Mouse (Mus musculus) stomach, embryonic 16.5 days (tissue): ENCODE data around the gene Stk16. TPM values are rescaled to one million over a fixed set of nuclear protein-coding genes. Genes with fewer than 3 reads are reported as not detected.

Experiments used
- ATAC-seq: fragments of 200-750 bp; cut with Nextera tagmentation; 2 replicates; pipeline ENCODE4 v1.8.0; 2017; ENCODE audit warnings: moderate number of reproducible peaks, moderate TSS enrichment; ENCODE audit not compliant: insufficient read depth, low FRiP score
- H3K27ac ChIP-seq: fragments of 300-500 bp; sonication (generic); 2 replicates; pipeline ENCODE4 v1.5.1; 2014; ENCODE audit warnings: low read length
- H3K27me3 ChIP-seq: fragments of 300-500 bp; sonication (generic); 2 replicates; pipeline ENCODE4 v1.6.1; 2014; ENCODE audit warnings: low read length, control low read depth, mixed read lengths; ENCODE audit not compliant: control insufficient read depth, insufficient read depth
- H3K36me3 ChIP-seq: fragments of 300-500 bp; sonication (generic); 2 replicates; pipeline ENCODE4 v1.6.1; 2014; ENCODE audit warnings: low read length; ENCODE audit not compliant: control insufficient read depth, insufficient read depth
- H3K4me1 ChIP-seq: fragments of 300-500 bp; sonication (generic); 2 replicates; pipeline ENCODE4 v1.6.1; 2014; ENCODE audit warnings: low read length, control low read depth, mixed read lengths; ENCODE audit not compliant: control insufficient read depth, insufficient read depth
- H3K4me2 ChIP-seq: fragments of 300-500 bp; sonication (generic); 2 replicates; pipeline ENCODE4 v1.6.1; 2014; ENCODE audit warnings: low read depth, low read length, mixed read lengths
- H3K4me3 ChIP-seq: fragments of 300-500 bp; sonication (generic); replicated peaks from 2 replicates; pipeline ENCODE4 v1.5.1; 2014; ENCODE audit warnings: mild to moderate bottlenecking, low read length
- H3K9ac ChIP-seq: fragments of 300-500 bp; sonication (generic); 2 replicates; pipeline ENCODE4 v1.6.1; 2014; ENCODE audit warnings: low read length
- H3K9me3 ChIP-seq: fragments of 300-500 bp; sonication (generic); replicated peaks from 2 replicates; pipeline ENCODE4 v1.6.1; 2016; ENCODE audit warnings: low read length, control low read depth; ENCODE audit not compliant: control insufficient read depth
- WGBS: fragments of 180-500 bp; shearing (Covaris S2); extraction: QIAGEN DNeasy Blood & Tissue Kit; methylation state at CpG from one replicate; pipeline ENCODE4 v1.1.7; 2014; 5-methylcytosine and 5-hydroxymethylcytosine counted together
- polyA plus RNA-seq: library from polyadenylated mRNA; unstranded; fragments of >200 nt; fragmentation: Nextera tagmentation; extraction: Ambion mirVana; gene quantifications from 2 replicates; pipeline ENCODE4 v1.2.1, GENCODE M21; 2015

Gene Stk16
- polyA plus RNA-seq, 1 experiment from 2014 or later = 115 TPM

DNA sequence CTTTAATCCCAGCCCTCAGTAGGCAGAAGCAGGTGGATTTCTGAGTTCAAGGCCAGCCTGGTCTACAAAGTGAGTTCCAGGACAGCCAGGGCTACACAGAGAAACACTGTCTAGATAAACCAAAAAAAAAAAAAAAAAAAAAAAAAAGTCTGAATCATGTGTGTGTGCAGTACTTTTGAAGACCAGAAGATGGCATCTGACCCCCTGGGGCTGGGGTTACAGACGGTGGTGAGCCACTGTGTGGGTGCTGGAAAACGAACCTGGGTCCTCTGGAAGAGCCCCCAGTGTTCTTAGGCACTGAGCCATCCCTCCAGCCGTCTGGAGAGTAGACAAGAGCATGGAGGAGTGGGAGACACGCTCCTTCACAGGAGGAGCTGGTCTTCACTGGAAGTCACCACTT, 28.5 kb upstream of the Stk16 start:
- H3K9ac ChIP-seq = no peak overlapping the region
- H3K9me3 ChIP-seq = 0 out of 2 replicates have a peak, but pooled peaks cover 3% of the 10 kb centered on the region
- H3K4me3 ChIP-seq = no peak overlapping the region
- H3K4me2 ChIP-seq = no peak overlapping the region
- H3K4me1 ChIP-seq = peaks cover 13% of the 10 kb centered on the region
- no peak for ATAC-seq
- no peak overlapping the region for H3K27ac ChIP-seq
- peaks cover 16% of the 10 kb centered on the region for H3K36me3 ChIP-seq
- no peaks in the 10 kb centered on the region for H3K27me3 ChIP-seq
- WGBS = 71% methylated on average over 4 of the region's 4 CpGs

DNA sequence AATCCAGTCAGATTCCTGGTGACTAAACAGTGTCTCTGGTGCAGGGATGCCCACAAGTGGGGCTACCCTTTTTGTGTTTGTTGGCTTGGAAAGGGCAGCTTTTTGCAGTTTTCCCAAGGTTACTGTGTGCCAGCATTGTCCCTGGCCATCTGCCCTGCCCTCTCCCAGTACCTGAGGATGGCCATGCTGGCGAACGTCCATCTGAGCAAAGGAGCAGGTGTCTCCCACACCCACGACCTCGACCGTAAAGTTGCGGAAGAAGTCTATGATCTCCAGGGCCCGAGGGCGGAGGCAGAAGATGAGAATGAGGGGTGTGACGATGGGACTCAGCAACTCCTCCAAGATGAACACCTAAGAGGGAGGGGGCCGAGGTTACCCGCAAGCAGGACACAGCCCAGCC, 25.1 kb upstream of the Stk16 start:
- H3K4me2 ChIP-seq = no peak overlapping the region
- H3K9me3 ChIP-seq = 0 out of 2 replicates have a peak, but pooled peaks cover 3% of the 10 kb centered on the region
- peaks cover 6% of the 10 kb centered on the region for H3K4me1 ChIP-seq
- no peak overlapping the region for H3K4me3 ChIP-seq
- ATAC-seq = no peak
- no peak overlapping the region for H3K9ac ChIP-seq
- H3K36me3 ChIP-seq = peaks cover 20% of the 10 kb centered on the region
- WGBS = 93% methylated on average over 11 of the region's 11 CpGs
- H3K27ac ChIP-seq = no peak overlapping the region
- no peaks in the 10 kb centered on the region for H3K27me3 ChIP-seq

DNA sequence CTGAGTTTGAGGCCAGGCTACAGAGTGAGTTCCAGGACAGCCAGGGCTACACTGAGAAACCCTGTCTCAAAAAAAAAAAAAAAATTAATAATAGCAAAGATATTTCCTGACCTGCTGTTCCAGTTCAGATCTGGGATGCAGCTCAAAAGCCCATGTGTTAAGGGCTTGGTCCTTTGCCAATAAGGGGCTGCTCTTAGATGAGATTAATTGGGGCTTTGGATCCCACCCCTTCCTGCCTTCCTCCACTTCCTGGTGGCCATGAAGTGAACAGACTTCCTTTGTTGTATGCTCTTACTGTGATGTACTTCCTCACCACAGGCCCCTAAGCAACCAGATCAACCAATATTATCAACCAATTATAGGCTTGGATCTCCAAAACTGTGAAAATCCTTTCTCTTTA, 23.5 kb upstream of the Stk16 start:
- H3K9ac ChIP-seq = no peak overlapping the region
- ATAC-seq = no peak
- H3K27me3 ChIP-seq = no peaks in the 10 kb centered on the region
- H3K9me3 ChIP-seq = 0 out of 2 replicates have a peak, but pooled peaks cover 3% of the 10 kb centered on the region
- H3K4me3 ChIP-seq = no peak overlapping the region
- H3K27ac ChIP-seq = no peak overlapping the region
- peaks cover 10% of the 10 kb centered on the region for H3K4me1 ChIP-seq
- H3K36me3 ChIP-seq = peaks cover 19% of the 10 kb centered on the region
- H3K4me2 ChIP-seq = no peak overlapping the region

DNA sequence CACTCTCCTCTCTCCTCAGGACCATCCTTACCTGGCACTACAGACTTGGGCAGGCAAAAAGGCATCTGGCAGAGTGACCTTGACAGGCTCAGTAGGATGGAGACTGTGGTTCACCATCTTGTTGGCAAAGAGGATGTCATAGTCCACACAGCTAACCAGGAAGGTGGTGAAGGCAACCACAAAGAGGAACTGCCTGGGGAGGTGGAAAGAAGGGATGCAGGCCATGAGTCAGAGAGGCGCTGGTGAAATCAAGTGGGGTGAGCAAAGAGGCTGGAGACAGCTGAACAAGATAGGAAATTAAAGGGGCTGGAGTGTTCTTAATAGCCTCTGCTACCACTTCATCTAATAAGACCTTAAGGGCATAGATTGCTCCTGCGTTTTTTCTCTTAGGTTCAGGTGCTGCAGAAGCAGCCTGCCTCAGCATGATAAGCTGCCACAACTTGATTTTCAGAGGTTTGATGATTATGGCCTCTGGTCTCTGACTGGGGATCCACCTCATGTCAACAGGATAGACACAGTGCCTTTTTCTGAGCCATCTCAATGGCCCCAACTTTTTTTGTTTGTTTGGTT, 22.6 kb upstream of the Stk16 start:
- Histone ChIP-seq H3K27me3 (no peaks in the 10 kb centered on the region), H3K27ac (no peak overlapping the region), H3K4me1 (peaks cover 10% of the 10 kb centered on the region), H3K36me3 (peaks cover 11% of the 10 kb centered on the region), H3K4me2 (no peak overlapping the region), H3K4me3 (no peak overlapping the region), H3K9ac (no peak overlapping the region), H3K9me3 (no peaks in the 10 kb centered on the region)
- WGBS = 83% methylated on average over 2 of the region's 2 CpGs
- no peak for ATAC-seq

DNA sequence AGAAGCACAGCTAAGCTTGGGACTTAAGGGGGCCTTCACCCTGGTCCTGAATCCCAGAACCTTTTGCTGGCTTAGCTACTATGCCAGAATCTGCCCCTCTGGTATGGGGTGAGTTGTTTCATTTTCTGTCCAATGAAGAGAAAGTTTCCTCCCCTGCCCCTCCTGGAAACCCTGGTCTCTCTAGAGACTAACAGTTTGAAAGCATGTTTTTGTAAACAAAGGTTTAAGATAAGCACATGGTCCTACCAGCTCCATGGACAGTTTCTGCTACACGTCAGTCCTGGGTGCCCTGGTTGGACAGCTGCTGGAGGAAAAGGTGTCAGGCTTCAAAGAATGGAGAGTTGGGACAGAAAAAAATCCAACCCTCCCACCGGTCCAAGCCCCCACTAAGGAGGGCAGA, 20.1 kb upstream of the Stk16 start:
- H3K9me3 ChIP-seq = no peaks in the 10 kb centered on the region

DNA sequence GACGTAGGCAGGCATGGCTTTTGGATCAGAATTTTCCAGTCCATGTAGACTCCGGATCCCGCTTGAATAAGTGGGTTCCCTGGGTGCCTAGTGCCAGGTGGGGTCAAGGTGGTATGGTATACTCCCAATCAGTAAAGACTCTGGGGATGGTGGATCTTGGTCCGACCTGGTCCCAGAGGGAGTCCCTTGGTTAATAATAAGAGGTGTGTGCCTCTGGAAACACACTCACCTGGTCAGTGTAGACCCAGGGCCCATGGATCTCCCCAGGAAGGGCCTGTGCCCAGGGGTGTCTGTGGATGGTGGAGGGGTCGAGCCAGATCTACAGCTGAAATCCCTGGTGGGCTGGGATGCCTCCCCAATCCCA, 19.4 kb upstream of the Stk16 start:
- ATAC-seq = no peak
- peak overlapping the region; percentile 90 for H3K4me2 ChIP-seq

More for the DNA sequence above, 20.1 kb upstream of the Stk16 start:
- Histone ChIP-seq H3K4me1 (peaks cover 17% of the 10 kb centered on the region), H3K4me2 (peak overlapping the region; percentile 90; the same call in 1 of the 2 replicates), H3K4me3 (0 out of 2 replicates have a peak overlapping the region, but pooled peaks have one; percentile 92), H3K9ac (peak overlapping the region; percentile 96), H3K27ac (no peak overlapping the region), H3K27me3 (no peaks in the 10 kb centered on the region), H3K36me3 (peaks cover 10% of the 10 kb centered on the region)
- 41% methylated on average over 2 of the region's 2 CpGs for WGBS
- ATAC-seq = no peak

DNA sequence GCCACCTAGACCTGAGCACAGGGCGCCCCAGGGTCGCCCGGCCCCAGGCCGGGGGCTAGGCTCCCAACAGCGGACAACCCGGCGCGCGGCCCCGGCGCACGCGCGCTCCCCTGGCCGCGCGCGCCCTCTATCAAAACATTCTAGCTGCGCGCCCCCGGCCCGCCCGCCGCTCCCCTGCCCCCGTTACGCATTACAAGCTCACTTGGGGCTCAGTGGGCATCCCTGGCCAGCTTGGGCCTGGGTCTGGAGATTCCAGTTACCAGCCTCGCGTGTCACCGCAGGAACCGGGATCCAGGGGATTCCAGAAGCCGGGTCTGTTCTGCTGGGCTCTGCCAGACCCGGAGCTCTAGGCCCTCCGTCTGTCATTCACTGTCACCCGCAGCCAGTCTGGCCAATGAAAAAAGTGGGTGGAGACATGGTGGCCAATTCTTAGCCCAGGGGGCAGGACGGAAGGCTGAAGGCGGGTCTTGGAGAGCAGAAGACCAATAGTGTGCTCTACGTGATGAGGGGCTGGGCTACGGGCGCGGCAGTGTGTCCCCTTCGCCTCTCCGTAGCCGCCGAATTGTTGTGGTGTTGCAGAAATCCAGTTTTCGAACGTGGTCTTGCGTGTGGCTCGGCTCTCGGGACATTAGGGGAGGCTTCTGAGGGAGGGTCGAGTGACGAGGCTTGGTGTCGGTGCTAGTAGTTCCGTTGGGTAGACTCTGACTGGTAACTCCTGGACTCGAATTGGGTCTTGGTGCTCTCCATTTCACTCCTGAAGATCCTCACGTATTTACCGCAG, 18.8 kb upstream of the Stk16 start, which contains the start of the genes Ankzf1 and Atg9a:
Ankzf1 (plus strand) TSS at position 530 of the 781 bp plus-strand sequence.
Atg9a (minus strand) TSS at position 575 of the 781 bp plus-strand sequence.
- Histone ChIP-seq H3K9ac (peak within 1 kb of the TSS; percentile 96), H3K27me3 (no peaks in the 10 kb centered on the region), H3K4me3 (peak within 1 kb of the TSS; percentile 92), H3K36me3 (0 out of 2 replicates have a peak, but pooled peaks cover 4% of the 10 kb centered on the region), H3K9me3 (no peaks in the 10 kb centered on the region), H3K4me1 (peaks cover 17% of the 10 kb centered on the region), H3K4me2 (peak within 1 kb of the TSS; percentile 90), H3K27ac (peak within 1 kb of the TSS; percentile 97)
- under 1% methylated on average over 56 of the region's 56 CpGs for WGBS
- peak; percentile 100 for ATAC-seq

More for the DNA sequence above, 19.4 kb upstream of the Stk16 start:
- 40% methylated on average over 5 of the region's 5 CpGs for WGBS
- peaks cover 7% of the 10 kb centered on the region for H3K36me3 ChIP-seq
- no peaks in the 10 kb centered on the region for H3K27me3 ChIP-seq
- peak overlapping the region; percentile 96 for H3K9ac ChIP-seq
- H3K27ac ChIP-seq = peak overlapping the region; percentile 85
- H3K4me1 ChIP-seq = peaks cover 17% of the 10 kb centered on the region
- no peaks in the 10 kb centered on the region for H3K9me3 ChIP-seq
- H3K4me3 ChIP-seq = peak overlapping the region; percentile 92

DNA sequence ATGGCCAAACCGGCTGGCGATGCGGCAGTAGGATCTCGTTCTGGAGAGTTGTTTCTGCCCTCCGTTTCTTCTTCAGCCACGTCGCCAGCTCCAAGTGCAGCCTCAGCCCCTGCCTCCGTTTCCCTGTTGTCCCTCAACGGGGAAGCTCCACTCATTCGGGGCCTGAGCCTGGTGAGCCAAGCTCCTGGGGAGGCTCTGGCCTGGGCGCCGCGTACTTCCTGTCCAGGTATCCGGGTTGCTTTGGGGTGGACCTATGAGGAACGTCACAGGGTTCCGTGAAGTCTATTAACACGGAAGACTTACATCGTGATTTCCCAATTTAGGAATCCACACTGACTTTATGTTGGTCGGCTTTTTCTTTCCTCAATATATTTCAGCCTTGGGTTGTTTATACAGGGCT, 18.2 kb upstream of the Stk16 start:
- Histone ChIP-seq H3K27me3 (no peaks in the 10 kb centered on the region), H3K4me1 (peaks cover 17% of the 10 kb centered on the region), H3K27ac (peak overlapping the region; percentile 97), H3K9me3 (no peaks in the 10 kb centered on the region), H3K4me3 (peak overlapping the region; percentile 92), H3K9ac (peak overlapping the region; percentile 85), H3K36me3 (0 out of 2 replicates have a peak, but pooled peaks cover 4% of the 10 kb centered on the region), H3K4me2 (peak overlapping the region; percentile 71)
- WGBS = under 1% methylated on average over 19 of the region's 19 CpGs
- ATAC-seq = peak; percentile 35; the same call in 1 of the 2 replicates

DNA sequence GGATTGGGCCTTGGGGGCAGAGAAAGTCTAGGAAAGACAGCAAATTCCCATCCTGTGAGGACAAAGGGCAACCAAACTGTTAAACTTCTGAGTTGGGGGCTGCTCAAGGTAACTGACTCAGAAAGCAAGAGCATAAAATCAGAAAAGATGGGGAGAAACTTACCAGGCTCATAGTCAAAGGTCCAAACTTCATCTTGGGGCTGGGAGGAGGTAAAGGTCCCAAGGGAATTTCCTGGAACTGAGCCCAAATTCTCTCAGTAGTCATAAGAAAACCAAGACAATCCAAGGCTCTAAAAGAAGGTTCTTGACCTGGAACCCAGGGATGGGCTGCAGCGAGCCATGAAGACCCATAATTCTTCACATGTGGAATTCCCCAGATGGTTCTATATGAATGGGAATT, 9.4 kb upstream of the Stk16 start:
- Histone ChIP-seq H3K36me3 (peaks cover 6% of the 10 kb centered on the region), H3K4me2 (no peak overlapping the region), H3K4me3 (no peak overlapping the region), H3K27ac (no peak overlapping the region), H3K9me3 (no peaks in the 10 kb centered on the region), H3K4me1 (no peaks in the 10 kb centered on the region), H3K27me3 (no peaks in the 10 kb centered on the region), H3K9ac (no peak overlapping the region)
- WGBS = 84% methylated on average over 1 of the region's 1 CpGs
- ATAC-seq = no peak
